Mouse (Mus musculus) heart, adult 2 months (tissue): ENCODE results near the gene Zc3h6.

ENCODE experiments used
- CTCF ChIP-seq: fragments of 200-600 bp; IDR thresholded peaks from 2 replicates; pipeline ENCODE4 v1.8.1; 2022; ENCODE audit warnings: antibody characterized with exemption, mild to moderate bottlenecking, moderate library complexity
- EP300 ChIP-seq: fragments of 200-500 bp; IDR thresholded peaks from 2 replicates; pipeline ENCODE4 v1.6.1; 2011; ENCODE audit warnings: low read depth, low read length, control low read depth; ENCODE audit not compliant: insufficient read depth
- POLR2A ChIP-seq: fragments of 200-500 bp; IDR thresholded peaks from 2 replicates; pipeline ENCODE4 v1.6.1; 2011; ENCODE audit warnings: mild to moderate bottlenecking, low read depth, low read length, control low read depth; ENCODE audit not compliant: insufficient read depth

DNA sequence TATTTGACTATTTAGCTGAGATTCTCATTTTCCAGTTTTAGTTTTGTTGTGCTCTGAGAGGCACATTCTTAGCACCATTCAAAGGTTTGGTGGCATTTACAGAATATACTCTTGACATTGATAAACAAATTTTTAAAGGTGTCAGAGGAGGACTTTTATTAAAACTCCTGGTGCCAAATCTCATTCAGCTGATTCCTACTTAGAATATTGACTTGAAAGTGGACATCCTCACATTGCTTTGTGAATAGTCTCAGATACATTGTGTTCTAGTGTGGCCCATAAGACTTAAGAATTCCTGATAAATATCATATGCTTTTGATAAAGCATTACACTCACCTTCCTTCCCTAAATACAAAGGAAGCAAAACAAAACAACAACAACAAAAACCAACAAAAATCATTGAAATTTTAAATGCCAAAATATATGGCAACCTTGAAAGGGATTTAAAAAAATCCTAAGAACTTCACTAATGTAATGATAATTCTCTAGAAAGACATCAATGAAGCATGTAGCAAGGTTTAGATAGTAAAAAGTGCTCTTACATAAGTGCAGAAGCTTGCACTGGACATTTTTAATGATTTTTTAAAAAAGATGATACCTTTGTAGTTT, 1.4 kb downstream of the Zc3h6 start:
- no peak for TF ChIP-seq CTCF
- TF ChIP-seq POLR2A, result no peak
- no peak for TF ChIP-seq EP300
